Mouse (Mus musculus): Measurements from ENCODE around the gene Fbxl21. TPM values are rescaled to one million over a fixed set of nuclear protein-coding genes. Genes with fewer than 3 reads are reported as not detected.

The Fbxl21 gene
- polyA plus RNA-seq (2012; ENCODE audit: insufficient read depth, low replicate concordance): not detected in 2 replicates

DNA sequence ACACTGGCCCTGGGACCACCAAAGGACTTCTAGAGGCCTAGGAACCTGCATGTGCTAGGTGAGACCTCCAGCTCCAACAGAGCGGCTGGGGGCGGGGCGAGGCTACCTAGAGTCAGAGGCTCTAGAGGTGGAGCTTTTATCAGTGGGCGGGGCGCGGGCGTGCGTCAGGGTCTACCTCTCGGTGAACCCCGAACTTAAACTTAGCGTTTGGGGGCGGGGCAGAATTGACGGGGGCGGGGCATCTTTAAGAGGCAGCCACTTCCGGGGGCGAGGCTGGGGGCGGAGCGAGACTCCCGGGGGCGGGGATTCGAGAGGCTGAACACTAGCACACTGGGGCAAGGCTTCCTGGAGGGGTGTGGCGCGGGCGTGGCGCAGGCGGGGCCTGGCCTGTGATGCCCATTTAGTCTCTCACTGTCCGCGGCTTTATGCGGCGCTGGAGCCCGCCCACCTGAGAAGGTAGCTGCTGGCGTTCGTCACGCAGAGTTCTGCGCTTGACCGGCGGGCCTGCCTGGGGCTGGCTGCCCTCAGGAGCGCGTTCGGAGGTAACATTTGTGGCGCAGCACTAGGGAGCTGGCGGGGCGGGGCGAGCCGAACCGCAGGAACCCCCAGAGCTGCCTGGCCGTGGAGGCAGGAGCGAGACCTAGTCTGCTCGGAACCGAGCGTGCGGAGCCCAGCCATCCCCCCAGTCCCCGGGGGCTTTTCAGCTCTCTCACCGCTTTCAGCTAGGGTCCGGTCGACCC lies at the start of gene Fbxl21:
Fbxl21 (plus strand) TSS at position 392 of the 740 bp plus-strand sequence.
- Histone ChIP-seq H3K4me3 (replicated peaks) (peak within 1 kb of the TSS; percentile 92), H3K27me3 (replicated peaks) (peaks cover 2% of the 10 kb centered on the region), H3K9me3 (no peaks in the 10 kb centered on the region), H3K36me3 (replicated peaks; ENCODE audit: low read length) (no peaks in the 10 kb centered on the region), H3K4me1 (peaks cover 8% of the 10 kb centered on the region)
- TF ChIP-seq GATA1 (IDR thresholded peaks at IDR 0.05; ENCODE audit: borderline replicate concordance, low read length) (no peak), FLI1 (IDR thresholded peaks at IDR 0.05; ENCODE audit: low read length) (no peak)

DNA sequence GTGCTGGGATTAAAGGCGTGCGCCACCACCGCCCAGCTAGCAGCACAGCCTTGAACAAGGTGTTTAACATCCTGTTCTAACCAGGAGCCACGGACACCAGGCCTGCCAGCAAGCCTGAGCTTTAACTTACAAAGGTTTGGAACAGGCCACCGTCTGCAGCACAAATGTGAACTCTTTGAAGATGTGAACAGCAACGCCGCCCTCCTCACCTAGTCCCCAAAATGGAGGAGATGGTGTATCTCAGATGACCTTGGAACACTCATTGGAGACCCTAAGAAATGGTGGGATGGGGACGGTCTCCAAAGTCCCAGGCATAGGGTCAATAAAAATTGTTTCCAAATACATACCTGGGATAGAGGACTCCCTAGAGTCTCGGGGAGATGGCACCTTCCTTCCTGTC lies 49.6 kb upstream of the Fbxl21 start:
- no peaks in the 10 kb centered on the region for H3K36me3 ChIP-seq (replicated peaks; ENCODE audit: low read length)
- H3K27me3 ChIP-seq (replicated peaks): peaks cover 16% of the 10 kb centered on the region
- H3K4me3 ChIP-seq (replicated peaks): no peak overlapping the region
- H3K4me1 ChIP-seq: peaks cover 6% of the 10 kb centered on the region; the same call in 1 of the 2 replicates
- TF ChIP-seq FLI1 (IDR thresholded peaks at IDR 0.05; ENCODE audit: low read length) (no peak), GATA1 (IDR thresholded peaks at IDR 0.05; ENCODE audit: borderline replicate concordance, low read length) (no peak)
- no peaks in the 10 kb centered on the region for H3K9me3 ChIP-seq

DNA sequence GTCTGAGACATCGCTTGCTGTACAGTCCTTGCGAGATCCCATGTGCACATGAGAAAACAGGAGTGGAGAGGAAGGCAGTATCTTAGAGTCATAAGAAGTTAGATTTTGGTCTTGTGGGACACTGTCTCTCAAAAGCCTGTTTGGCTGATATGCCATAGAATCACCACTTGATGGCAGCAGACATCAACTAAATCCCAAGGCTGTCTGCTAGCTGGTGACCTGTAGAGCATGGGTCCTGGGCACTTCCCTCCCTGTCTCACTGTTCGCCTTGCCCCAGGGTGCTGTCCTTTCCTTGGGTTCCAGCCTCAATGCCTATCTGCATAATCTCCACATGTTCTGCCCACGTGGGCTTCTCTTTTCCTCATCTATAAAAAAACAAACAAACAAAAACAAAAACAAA lies 46.9 kb upstream of the Fbxl21 start:
- Histone ChIP-seq H3K4me3 (replicated peaks) (peak overlapping the region; percentile 62), H3K27me3 (replicated peaks) (peaks cover 24% of the 10 kb centered on the region), H3K9me3 (no peaks in the 10 kb centered on the region), H3K36me3 (replicated peaks; ENCODE audit: low read length) (no peaks in the 10 kb centered on the region), H3K4me1 (peaks cover 6% of the 10 kb centered on the region; the same call in 1 of the 2 replicates)
- TF ChIP-seq FLI1 (IDR thresholded peaks at IDR 0.05; ENCODE audit: low read length) (no peak), GATA1 (IDR thresholded peaks at IDR 0.05; ENCODE audit: borderline replicate concordance, low read length) (no peak)

DNA sequence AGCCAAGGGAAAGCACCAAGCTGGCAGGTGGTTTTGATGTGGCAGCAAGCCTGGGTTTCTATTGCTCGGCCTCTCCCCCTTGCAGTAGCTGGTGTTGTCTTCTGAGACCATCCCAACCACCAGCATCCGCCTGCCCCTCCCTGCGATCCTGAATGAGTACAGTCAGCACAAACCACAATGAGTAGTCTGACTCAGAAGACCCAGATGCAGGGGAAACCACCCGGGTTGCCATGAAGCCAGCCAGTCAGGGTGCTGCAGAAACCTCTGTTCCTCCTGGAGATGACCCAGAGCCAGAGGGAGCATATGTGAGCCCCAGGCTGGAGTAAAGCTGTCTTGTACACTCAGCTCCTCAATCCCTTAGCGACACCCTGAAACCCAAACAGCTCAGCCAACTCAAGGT lies 45.5 kb upstream of the Fbxl21 start:
- Histone ChIP-seq H3K4me1 (peaks cover 6% of the 10 kb centered on the region; the same call in 1 of the 2 replicates), H3K4me3 (replicated peaks) (no peak overlapping the region), H3K9me3 (no peaks in the 10 kb centered on the region), H3K27me3 (replicated peaks) (peaks cover 22% of the 10 kb centered on the region), H3K36me3 (replicated peaks; ENCODE audit: low read length) (no peaks in the 10 kb centered on the region)
- TF ChIP-seq GATA1 (IDR thresholded peaks at IDR 0.05; ENCODE audit: borderline replicate concordance, low read length) (no peak), FLI1 (IDR thresholded peaks at IDR 0.05; ENCODE audit: low read length) (no peak)

DNA sequence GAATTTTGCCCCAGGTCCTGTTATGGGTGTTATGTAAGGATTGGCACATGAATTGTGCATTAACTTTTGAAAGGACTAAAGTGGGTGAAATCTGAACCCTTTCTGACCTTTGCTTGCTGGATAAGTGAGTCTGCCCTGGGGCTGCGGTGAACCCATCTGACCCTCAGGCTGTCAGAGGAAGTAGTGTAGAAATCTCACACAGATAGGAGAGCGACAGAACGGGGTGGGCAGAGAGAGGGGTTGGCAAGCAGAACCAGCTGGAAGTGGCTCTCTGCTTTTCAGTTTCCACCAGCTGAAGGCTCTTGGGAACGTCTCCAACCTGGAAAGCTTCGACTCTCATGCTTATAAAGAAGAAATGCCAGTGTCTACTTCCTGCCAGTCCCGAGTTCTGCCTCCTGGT lies 45.0 kb upstream of the Fbxl21 start:
- TF ChIP-seq GATA1 (IDR thresholded peaks at IDR 0.05; ENCODE audit: borderline replicate concordance, low read length) (no peak), FLI1 (IDR thresholded peaks at IDR 0.05; ENCODE audit: low read length) (no peak)
- Histone ChIP-seq H3K9me3 (no peaks in the 10 kb centered on the region), H3K27me3 (replicated peaks) (peaks cover 22% of the 10 kb centered on the region), H3K36me3 (replicated peaks; ENCODE audit: low read length) (no peaks in the 10 kb centered on the region), H3K4me3 (replicated peaks) (no peak overlapping the region), H3K4me1 (peaks cover 6% of the 10 kb centered on the region; the same call in 1 of the 2 replicates)

DNA sequence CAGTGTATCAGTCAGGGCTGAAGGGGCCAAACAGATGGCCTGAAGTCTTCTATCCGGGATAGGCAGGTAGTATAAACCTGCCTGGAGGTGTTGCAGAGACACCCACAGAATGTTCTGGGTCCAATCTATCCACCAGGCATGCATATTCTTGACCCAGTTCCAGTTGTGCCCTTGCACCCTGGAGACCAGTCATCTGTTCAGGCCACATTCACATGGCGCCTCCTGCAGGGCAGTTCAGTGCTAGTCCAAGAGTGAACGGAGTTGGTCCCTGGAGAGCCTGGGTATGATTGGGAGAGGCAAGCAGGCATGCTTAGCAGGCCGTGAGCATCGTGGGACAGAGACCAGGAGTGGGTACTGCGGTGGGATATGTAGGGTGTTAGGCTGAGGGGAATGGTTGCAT lies 44.2 kb upstream of the Fbxl21 start:
- no peak overlapping the region for H3K4me3 ChIP-seq (replicated peaks)
- H3K27me3 ChIP-seq (replicated peaks): peaks cover 24% of the 10 kb centered on the region
- H3K4me1 ChIP-seq: peaks cover 6% of the 10 kb centered on the region; the same call in 1 of the 2 replicates
- TF ChIP-seq GATA1 (IDR thresholded peaks at IDR 0.05; ENCODE audit: borderline replicate concordance, low read length) (no peak), FLI1 (IDR thresholded peaks at IDR 0.05; ENCODE audit: low read length) (no peak)
- no peaks in the 10 kb centered on the region for H3K36me3 ChIP-seq (replicated peaks; ENCODE audit: low read length)
- no peaks in the 10 kb centered on the region for H3K9me3 ChIP-seq

DNA sequence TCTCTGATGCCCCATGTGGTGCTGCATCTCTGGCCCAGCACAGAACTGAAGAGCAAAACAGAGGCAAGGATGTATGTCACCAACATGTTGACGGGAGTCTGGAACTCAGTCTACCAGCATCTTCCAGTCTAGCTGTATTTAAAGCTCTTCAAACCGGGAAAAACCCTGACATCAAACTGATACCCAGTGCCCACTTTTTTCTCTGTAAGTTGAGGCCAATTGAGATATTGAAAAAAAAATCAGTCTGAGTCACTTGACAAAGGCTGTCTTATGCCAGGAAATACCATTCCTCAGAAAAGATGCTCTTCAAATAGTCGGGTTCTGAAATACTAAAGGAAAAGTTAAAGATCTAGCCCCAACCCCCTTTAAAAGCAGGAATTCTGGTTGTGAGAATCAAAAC lies 40.1 kb upstream of the Fbxl21 start, which contains the start of gene Il9:
Il9 (minus strand) TSS at position 101 of the 400 bp plus-strand sequence.
- no peak for TF ChIP-seq GATA1 (IDR thresholded peaks at IDR 0.05; ENCODE audit: borderline replicate concordance, low read length)
- no peak for TF ChIP-seq FLI1 (IDR thresholded peaks at IDR 0.05; ENCODE audit: low read length)
- peaks cover 23% of the 10 kb centered on the region for H3K27me3 ChIP-seq (replicated peaks)
- H3K36me3 ChIP-seq (replicated peaks; ENCODE audit: low read length): no peaks in the 10 kb centered on the region
- no peaks in the 10 kb centered on the region for H3K9me3 ChIP-seq
- H3K4me3 ChIP-seq (replicated peaks): no peak within 1 kb of the TSS
- H3K4me1 ChIP-seq: no peaks in the 10 kb centered on the region; the same call in 1 of the 2 replicates

DNA sequence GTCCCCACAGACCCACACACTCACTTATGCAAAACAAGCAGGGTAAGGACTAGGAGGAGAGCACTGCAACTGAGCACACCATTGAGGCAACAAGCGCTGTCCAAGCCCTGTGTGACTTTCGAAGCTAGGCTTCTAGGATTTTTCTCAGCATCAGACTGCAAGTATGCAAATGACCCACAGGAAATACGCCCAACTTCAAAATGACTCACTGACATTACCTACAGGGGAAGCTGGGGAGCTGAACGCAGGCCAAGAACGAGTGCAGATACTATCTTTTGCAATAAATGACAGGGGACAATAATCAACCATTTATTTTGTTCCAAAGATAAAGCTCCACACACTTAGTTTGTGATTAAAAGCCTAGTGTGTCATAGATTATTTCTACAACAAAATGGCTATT lies 34.3 kb upstream of the Fbxl21 start:
- Histone ChIP-seq H3K4me3 (replicated peaks) (no peak overlapping the region), H3K27me3 (replicated peaks) (peaks cover 6% of the 10 kb centered on the region), H3K9me3 (peaks cover 12% of the 10 kb centered on the region), H3K36me3 (replicated peaks; ENCODE audit: low read length) (no peaks in the 10 kb centered on the region), H3K4me1 (no peaks in the 10 kb centered on the region)
- TF ChIP-seq FLI1 (IDR thresholded peaks at IDR 0.05; ENCODE audit: low read length) (no peak), GATA1 (IDR thresholded peaks at IDR 0.05; ENCODE audit: borderline replicate concordance, low read length) (no peak)

DNA sequence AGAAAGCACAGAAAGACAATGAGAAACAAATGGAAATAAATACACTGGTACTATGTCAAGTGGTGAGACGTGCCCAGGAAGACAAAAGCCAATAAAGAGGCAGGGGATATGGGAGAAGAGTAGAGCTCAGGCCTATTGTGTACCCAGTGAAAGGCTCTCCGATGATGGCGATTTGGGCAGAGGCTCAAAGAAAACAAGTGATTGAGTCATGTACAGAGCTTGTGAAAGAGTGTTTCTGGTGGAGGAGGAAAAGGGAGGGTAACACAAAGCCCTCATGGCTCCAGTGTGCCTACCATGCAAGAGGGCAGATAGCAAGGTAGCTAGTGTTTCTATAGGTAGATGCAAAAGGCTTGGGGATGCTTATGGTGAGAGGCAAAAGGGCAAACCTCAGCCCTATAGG lies 27.8 kb upstream of the Fbxl21 start:
- Histone ChIP-seq H3K27me3 (replicated peaks) (no peaks in the 10 kb centered on the region), H3K4me1 (no peaks in the 10 kb centered on the region), H3K9me3 (peaks cover 21% of the 10 kb centered on the region), H3K36me3 (replicated peaks; ENCODE audit: low read length) (no peaks in the 10 kb centered on the region), H3K4me3 (replicated peaks) (no peak overlapping the region)
- TF ChIP-seq GATA1 (IDR thresholded peaks at IDR 0.05; ENCODE audit: borderline replicate concordance, low read length): no peak
- no peak for TF ChIP-seq FLI1 (IDR thresholded peaks at IDR 0.05; ENCODE audit: low read length)

DNA sequence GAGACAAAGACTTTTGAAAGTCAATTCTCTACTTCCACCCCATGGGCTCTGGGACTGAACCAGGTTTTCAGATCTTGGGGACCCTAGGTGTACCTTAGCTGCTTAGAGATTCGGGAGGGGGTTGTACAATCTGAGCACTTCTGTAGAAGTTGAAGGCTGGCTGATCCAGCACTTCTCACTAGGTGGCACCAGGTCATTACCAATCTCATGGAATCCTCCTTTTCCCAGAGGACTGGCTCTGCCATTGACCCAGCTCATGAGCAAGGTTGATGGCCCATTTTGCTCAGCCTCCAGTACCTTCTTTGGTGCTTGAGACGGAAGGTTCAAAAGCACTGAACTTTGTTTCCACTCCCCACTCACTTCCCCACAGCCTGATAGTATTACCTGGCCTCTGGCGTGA lies 22.1 kb upstream of the Fbxl21 start:
- Histone ChIP-seq H3K36me3 (replicated peaks; ENCODE audit: low read length) (no peaks in the 10 kb centered on the region), H3K4me1 (no peaks in the 10 kb centered on the region), H3K4me3 (replicated peaks) (no peak overlapping the region), H3K9me3 (peaks cover 16% of the 10 kb centered on the region), H3K27me3 (replicated peaks) (peaks cover 6% of the 10 kb centered on the region)
- TF ChIP-seq GATA1 (IDR thresholded peaks at IDR 0.05; ENCODE audit: borderline replicate concordance, low read length): no peak
- no peak for TF ChIP-seq FLI1 (IDR thresholded peaks at IDR 0.05; ENCODE audit: low read length)
